Mouse (Mus musculus): Measurements from ENCODE around the gene Gramd2. TPM values are rescaled to one million over a fixed set of nuclear protein-coding genes. Genes with fewer than 3 reads are reported as not detected.

The Gramd2 gene
- polyA plus RNA-seq, 1 experiment from 2014 or later: 0.66 TPM

DNA sequence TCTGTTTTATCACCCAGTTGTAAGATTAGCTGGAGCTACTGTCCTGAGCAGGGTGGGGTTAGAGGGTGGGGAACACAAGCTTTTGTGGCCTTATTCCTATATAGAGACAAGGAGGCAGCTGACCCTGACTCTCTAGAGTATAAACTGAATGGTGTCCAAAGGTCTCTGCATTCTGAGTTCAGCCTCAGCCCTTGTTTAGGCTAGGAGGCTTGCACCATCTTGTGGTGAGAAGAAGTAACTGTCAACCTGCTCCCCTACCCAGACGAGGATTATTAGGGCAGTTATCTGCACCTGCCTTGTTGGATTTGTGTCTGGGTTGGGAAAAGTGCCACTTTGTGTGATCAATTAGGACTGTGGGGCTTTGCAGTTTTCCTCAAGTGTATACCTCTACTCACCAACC, 1.6 kb upstream of the Gramd2 start:
- H3K4me3 ChIP-seq (ENCODE audit: low read length): no peak overlapping the region
- no peaks in the 10 kb centered on the region for H3K4me1 ChIP-seq (ENCODE audit: control insufficient read depth, insufficient read depth, low read length)
- no peak overlapping the region for H3K27ac ChIP-seq (ENCODE audit: low read depth, low read length)
- H3K36me3 ChIP-seq (ENCODE audit: control insufficient read depth, insufficient read depth, low read length): peaks cover 60% of the 10 kb centered on the region
- H3K9me3 ChIP-seq (ENCODE audit: control insufficient read depth, low read length): no peaks in the 10 kb centered on the region
- H3K9ac ChIP-seq (ENCODE audit: low read depth, low read length): no peak overlapping the region
- H3K27me3 ChIP-seq (ENCODE audit: control insufficient read depth, insufficient read depth, low read length): no peaks in the 10 kb centered on the region
- H3K4me2 ChIP-seq (replicated peaks; ENCODE audit: low read depth, low read length): no peak overlapping the region
- ATAC-seq (ENCODE audit: low FRiP score, low TSS enrichment): no peak
- WGBS: 21% methylated on average over 1 of the region's 1 CpGs

DNA sequence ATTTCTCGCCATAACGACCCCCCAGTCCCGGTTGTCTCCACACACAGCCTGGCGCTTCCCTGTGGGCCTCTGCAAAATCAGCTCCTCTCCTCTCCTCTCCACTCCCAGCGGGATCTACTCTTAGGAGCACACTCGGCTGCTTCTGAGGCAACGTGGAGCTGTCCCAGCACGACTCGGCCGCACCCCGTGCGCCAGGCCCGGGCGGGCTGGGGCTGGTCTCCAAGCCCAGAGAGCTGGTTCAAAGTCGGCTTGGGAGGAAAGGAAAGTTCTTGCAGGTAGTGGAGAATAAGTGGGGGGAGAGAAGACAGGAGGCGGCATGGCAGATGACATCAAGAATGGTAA, 561 bp downstream of the Gramd2 start:
- H3K4me2 ChIP-seq (replicated peaks; ENCODE audit: low read depth, low read length): peak overlapping the region; percentile 77
- H3K9ac ChIP-seq (ENCODE audit: low read depth, low read length): peak overlapping the region; percentile 25
- H3K4me3 ChIP-seq (ENCODE audit: low read length): peak overlapping the region; percentile 36
- H3K27ac ChIP-seq (ENCODE audit: low read depth, low read length): no peak overlapping the region
- H3K36me3 ChIP-seq (ENCODE audit: control insufficient read depth, insufficient read depth, low read length): peaks cover 38% of the 10 kb centered on the region
- H3K4me1 ChIP-seq (ENCODE audit: control insufficient read depth, insufficient read depth, low read length): no peaks in the 10 kb centered on the region
- H3K9me3 ChIP-seq (ENCODE audit: control insufficient read depth, low read length): no peaks in the 10 kb centered on the region
- WGBS: 8% methylated on average over 16 of the region's 16 CpGs
- peak; percentile 45 for ATAC-seq (ENCODE audit: low FRiP score, low TSS enrichment)
- no peaks in the 10 kb centered on the region for H3K27me3 ChIP-seq (ENCODE audit: control insufficient read depth, insufficient read depth, low read length)

DNA sequence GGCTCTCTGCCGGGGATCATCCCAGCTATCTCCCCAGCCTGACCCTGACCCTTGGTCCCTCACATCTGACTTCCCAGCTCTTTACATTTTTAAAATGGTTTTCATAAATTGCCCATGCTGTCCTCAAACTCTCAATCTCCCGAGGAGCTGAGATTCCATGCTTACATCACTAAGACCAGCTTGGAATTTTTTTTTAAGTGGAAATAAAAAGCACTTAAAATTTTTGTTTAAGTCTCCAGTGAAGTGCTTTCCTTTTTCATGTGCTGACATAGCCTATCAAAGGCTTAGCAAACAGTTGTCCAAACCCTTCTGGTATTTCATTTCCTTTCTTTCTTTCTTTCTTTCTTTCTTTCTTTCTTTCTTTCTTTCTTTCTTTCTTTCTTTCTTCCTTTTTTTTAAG, 4.1 kb downstream of the Gramd2 start:
- Histone ChIP-seq H3K4me1 (ENCODE audit: control insufficient read depth, insufficient read depth, low read length) (no peaks in the 10 kb centered on the region), H3K27ac (ENCODE audit: low read depth, low read length) (no peak overlapping the region), H3K9me3 (ENCODE audit: control insufficient read depth, low read length) (no peaks in the 10 kb centered on the region), H3K4me3 (ENCODE audit: low read length) (no peak overlapping the region), H3K4me2 (replicated peaks; ENCODE audit: low read depth, low read length) (no peak overlapping the region), H3K27me3 (ENCODE audit: control insufficient read depth, insufficient read depth, low read length) (no peaks in the 10 kb centered on the region), H3K36me3 (ENCODE audit: control insufficient read depth, insufficient read depth, low read length) (peaks cover 6% of the 10 kb centered on the region; the same call in 1 of the 2 replicates), H3K9ac (ENCODE audit: low read depth, low read length) (no peak overlapping the region)
- 72% methylated on average over 2 of the region's 2 CpGs for WGBS
- no peak for ATAC-seq (ENCODE audit: low FRiP score, low TSS enrichment)

DNA sequence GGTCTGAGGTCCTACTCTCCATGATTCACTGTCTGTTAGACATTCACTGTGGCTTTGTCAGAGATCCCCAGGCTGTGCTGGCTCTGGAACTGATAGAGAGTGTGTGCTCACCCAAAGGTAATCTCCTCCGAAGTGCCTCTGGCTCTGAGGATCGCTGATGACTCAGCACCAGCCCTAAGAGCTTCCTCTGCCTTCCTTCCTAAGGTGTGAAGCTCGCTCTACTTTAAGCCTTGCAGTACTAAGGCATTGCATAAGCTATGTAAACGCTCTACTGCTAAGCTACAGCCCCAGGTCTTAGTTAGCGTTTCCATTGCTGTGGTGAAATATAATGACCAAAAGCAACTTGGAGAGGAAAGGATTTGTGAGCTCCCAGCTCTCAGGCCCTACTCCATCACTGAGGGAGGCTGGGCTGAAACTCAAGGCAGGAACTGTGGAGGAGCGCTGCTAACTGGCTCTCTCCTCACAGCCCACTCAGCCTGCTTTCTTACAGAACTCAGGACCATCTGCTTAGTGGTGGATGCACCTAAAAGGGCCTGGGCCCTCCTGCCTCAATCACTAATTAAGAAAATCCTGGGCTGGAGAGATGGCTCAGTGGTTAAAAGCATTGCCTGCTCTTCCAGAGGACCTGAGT, 7.6 kb downstream of the Gramd2 start:
- WGBS: 38% methylated on average over 6 of the region's 6 CpGs
- Histone ChIP-seq H3K9ac (ENCODE audit: low read depth, low read length) (no peak overlapping the region), H3K4me1 (ENCODE audit: control insufficient read depth, insufficient read depth, low read length) (peaks cover 6% of the 10 kb centered on the region; the same call in 1 of the 2 replicates), H3K9me3 (ENCODE audit: control insufficient read depth, low read length) (no peaks in the 10 kb centered on the region), H3K27me3 (ENCODE audit: control insufficient read depth, insufficient read depth, low read length) (no peaks in the 10 kb centered on the region), H3K27ac (ENCODE audit: low read depth, low read length) (no peak overlapping the region), H3K4me3 (ENCODE audit: low read length) (no peak overlapping the region), H3K36me3 (ENCODE audit: control insufficient read depth, insufficient read depth, low read length) (no peaks in the 10 kb centered on the region), H3K4me2 (replicated peaks; ENCODE audit: low read depth, low read length) (no peak overlapping the region)
- no peak for ATAC-seq (ENCODE audit: low FRiP score, low TSS enrichment)

DNA sequence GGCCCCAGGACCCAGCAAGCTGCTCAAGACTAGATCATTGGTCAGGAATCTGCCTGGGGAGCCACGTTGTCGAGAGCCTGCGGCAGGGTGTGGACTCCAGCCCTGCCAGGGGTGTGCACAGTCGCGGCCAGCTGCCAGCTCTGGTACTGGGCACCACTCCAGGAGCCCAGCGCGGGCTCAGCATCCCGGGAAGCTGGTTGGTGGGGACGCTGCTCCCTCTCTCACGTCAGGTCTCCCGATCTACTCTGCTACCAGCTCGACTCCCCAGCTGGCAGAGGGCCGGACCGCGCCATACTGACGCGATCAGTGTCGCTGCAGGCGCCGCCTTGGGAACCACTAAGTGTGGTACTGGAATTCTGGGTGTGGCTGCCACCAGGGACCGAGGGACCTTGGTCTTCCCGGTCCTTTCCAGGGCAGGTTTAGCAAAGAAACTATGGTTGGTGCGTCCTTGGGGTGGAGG, 11.7 kb downstream of the Gramd2 start:
- ATAC-seq (ENCODE audit: low FRiP score, low TSS enrichment): peak; percentile 71
- Histone ChIP-seq H3K27me3 (ENCODE audit: control insufficient read depth, insufficient read depth, low read length) (no peaks in the 10 kb centered on the region), H3K4me1 (ENCODE audit: control insufficient read depth, insufficient read depth, low read length) (peaks cover 13% of the 10 kb centered on the region; the same call in 1 of the 2 replicates), H3K4me3 (ENCODE audit: low read length) (peak overlapping the region; percentile 31), H3K27ac (ENCODE audit: low read depth, low read length) (no peak overlapping the region), H3K9ac (ENCODE audit: low read depth, low read length) (peak overlapping the region; percentile 47), H3K4me2 (replicated peaks; ENCODE audit: low read depth, low read length) (peak overlapping the region; percentile 62), H3K9me3 (ENCODE audit: control insufficient read depth, low read length) (no peaks in the 10 kb centered on the region), H3K36me3 (ENCODE audit: control insufficient read depth, insufficient read depth, low read length) (no peaks in the 10 kb centered on the region)
- WGBS: 4% methylated on average over 23 of the region's 23 CpGs

DNA sequence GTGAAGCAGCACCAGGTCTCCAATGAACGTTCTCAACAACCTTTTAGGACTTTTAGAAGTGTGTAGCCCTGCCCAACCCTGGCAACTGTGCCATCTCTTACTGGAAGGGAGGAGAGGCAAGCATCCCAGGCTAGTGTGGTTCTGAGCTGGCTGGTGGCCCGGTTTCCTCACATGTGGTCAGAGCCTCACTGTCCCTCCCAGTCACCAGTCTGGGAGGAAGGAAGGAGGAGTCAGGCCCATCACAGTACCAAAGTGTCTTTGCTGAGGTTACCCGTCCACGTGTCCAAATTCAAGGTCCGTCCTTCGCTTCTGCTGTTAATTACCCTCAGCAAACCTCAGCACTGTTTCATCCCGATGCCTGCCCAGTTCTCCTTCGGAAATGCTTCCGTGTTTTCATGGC, 12.2 kb downstream of the Gramd2 start:
- Histone ChIP-seq H3K27me3 (ENCODE audit: control insufficient read depth, insufficient read depth, low read length) (no peaks in the 10 kb centered on the region), H3K9ac (ENCODE audit: low read depth, low read length) (no peak overlapping the region), H3K4me3 (ENCODE audit: low read length) (peak overlapping the region; percentile 31), H3K27ac (ENCODE audit: low read depth, low read length) (no peak overlapping the region), H3K9me3 (ENCODE audit: control insufficient read depth, low read length) (no peaks in the 10 kb centered on the region), H3K4me1 (ENCODE audit: control insufficient read depth, insufficient read depth, low read length) (peaks cover 13% of the 10 kb centered on the region; the same call in 1 of the 2 replicates), H3K36me3 (ENCODE audit: control insufficient read depth, insufficient read depth, low read length) (no peaks in the 10 kb centered on the region), H3K4me2 (replicated peaks; ENCODE audit: low read depth, low read length) (peak overlapping the region; percentile 62)
- peak; percentile 50; the same call in 1 of the 2 replicates for ATAC-seq (ENCODE audit: low FRiP score, low TSS enrichment)
- 37% methylated on average over 9 of the region's 9 CpGs for WGBS

DNA sequence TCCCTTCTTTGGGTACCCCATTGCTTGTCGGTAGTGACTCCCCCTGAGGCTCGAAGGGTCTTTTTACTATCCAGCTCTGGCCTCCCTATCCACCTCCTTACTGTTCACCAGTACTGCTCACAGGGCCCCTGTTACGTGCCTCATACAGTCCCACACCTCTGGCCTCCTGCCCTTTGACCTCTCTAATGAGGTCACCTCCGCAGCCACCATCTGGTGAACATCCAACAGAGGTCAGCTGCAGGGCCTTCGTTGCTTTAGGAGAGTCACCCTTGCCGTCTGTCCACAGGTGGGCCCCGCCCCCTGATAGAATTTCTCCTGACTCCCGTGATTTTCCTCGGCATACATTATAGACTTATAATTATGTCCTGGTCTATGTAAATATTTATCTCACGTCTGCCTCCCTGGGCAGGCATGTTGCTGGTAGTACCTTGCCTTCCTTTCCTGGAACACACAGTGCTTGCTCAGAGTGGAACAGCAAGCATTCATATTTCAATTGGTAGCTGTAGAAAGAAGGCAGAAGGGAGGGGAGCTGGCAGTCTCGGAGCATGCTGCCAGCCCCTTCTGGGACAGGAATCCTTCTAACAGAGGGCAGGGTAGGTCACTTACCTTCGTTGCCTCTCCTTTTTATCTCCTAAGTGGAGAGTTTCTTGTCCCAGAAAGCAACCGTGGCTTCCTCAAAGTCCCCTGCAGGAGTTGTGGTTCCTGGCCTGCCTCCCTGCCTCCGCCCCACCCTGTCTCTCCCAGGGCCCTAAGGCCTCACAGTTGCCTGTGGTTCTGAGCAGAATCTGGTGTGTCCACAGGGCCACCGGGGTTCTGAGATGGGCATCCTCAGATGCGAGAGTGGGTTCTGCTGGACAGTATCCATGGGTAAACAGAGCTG, 14.9 kb downstream of the Gramd2 start:
- Histone ChIP-seq H3K27me3 (ENCODE audit: control insufficient read depth, insufficient read depth, low read length) (no peaks in the 10 kb centered on the region), H3K4me1 (ENCODE audit: control insufficient read depth, insufficient read depth, low read length) (peaks cover 13% of the 10 kb centered on the region; the same call in 1 of the 2 replicates)

DNA sequence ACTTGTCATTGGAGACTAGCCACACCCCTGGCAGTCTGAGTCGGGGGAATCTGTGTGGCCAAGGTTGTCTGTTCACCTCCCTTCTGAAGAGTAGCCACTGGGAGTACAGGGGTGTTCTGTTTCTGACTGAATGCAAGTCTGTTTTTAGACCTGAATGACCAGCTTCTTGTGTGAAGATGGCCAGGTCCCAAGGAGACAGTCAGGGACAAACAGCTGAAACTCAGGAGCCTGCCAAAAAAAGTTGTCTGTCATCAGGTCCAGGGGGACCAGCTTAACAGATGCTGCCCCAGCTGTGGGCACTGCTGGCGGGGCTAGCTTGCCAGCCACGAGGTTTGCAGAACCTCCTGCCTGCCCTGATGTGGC, 15.5 kb downstream of the Gramd2 start:
- H3K27ac ChIP-seq (ENCODE audit: low read depth, low read length): no peak overlapping the region
- H3K4me2 ChIP-seq (replicated peaks; ENCODE audit: low read depth, low read length): no peak overlapping the region
- H3K4me3 ChIP-seq (ENCODE audit: low read length): no peak overlapping the region
- H3K9ac ChIP-seq (ENCODE audit: low read depth, low read length): no peak overlapping the region
- no peaks in the 10 kb centered on the region for H3K9me3 ChIP-seq (ENCODE audit: control insufficient read depth, low read length)
- peaks cover 13% of the 10 kb centered on the region; the same call in 1 of the 2 replicates for H3K4me1 ChIP-seq (ENCODE audit: control insufficient read depth, insufficient read depth, low read length)
- no peak for ATAC-seq (ENCODE audit: low FRiP score, low TSS enrichment)
- 38% methylated on average over 3 of the region's 3 CpGs for WGBS
- H3K27me3 ChIP-seq (ENCODE audit: control insufficient read depth, insufficient read depth, low read length): no peaks in the 10 kb centered on the region
- no peaks in the 10 kb centered on the region for H3K36me3 ChIP-seq (ENCODE audit: control insufficient read depth, insufficient read depth, low read length)

More for the DNA sequence above, 14.9 kb downstream of the Gramd2 start:
- Histone ChIP-seq H3K9me3 (ENCODE audit: control insufficient read depth, low read length) (no peaks in the 10 kb centered on the region), H3K27ac (ENCODE audit: low read depth, low read length) (no peak overlapping the region), H3K9ac (ENCODE audit: low read depth, low read length) (no peak overlapping the region), H3K4me3 (ENCODE audit: low read length) (no peak overlapping the region), H3K36me3 (ENCODE audit: control insufficient read depth, insufficient read depth, low read length) (no peaks in the 10 kb centered on the region), H3K4me2 (replicated peaks; ENCODE audit: low read depth, low read length) (no peak overlapping the region)
- no peak for ATAC-seq (ENCODE audit: low FRiP score, low TSS enrichment)
- 36% methylated on average over 16 of the region's 16 CpGs for WGBS

DNA sequence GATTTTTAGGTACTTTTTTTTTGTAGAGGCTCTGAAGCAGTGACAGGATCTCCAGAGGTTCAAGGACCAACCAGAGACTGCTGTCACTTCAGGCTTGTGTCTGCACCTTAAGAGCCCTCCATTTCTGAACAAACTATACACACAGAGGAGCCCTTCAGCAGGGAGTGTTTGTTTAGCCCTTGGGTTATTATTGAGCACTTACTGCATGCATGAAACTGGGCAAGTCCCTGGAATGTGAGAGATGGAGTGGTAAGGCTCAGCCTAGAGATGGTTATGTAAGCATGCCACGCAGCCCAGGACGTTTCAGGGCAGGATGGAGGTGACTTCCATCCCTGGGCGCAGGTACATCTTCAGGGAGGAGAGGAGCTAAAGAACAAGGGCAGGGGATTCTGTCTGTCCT, 16.4 kb downstream of the Gramd2 start:
- H3K9me3 ChIP-seq (ENCODE audit: control insufficient read depth, low read length): no peaks in the 10 kb centered on the region
- no peaks in the 10 kb centered on the region for H3K27me3 ChIP-seq (ENCODE audit: control insufficient read depth, insufficient read depth, low read length)
- H3K4me2 ChIP-seq (replicated peaks; ENCODE audit: low read depth, low read length): no peak overlapping the region
- no peak overlapping the region for H3K9ac ChIP-seq (ENCODE audit: low read depth, low read length)
- no peak overlapping the region for H3K4me3 ChIP-seq (ENCODE audit: low read length)
- peaks cover 13% of the 10 kb centered on the region; the same call in 1 of the 2 replicates for H3K4me1 ChIP-seq (ENCODE audit: control insufficient read depth, insufficient read depth, low read length)
- no peaks in the 10 kb centered on the region for H3K36me3 ChIP-seq (ENCODE audit: control insufficient read depth, insufficient read depth, low read length)
- no peak for ATAC-seq (ENCODE audit: low FRiP score, low TSS enrichment)
- H3K27ac ChIP-seq (ENCODE audit: low read depth, low read length): no peak overlapping the region
- WGBS: 81% methylated on average over 3 of the region's 3 CpGs

Measured in kidney, embryonic 14.5 days (tissue).